Mouse (Mus musculus): ENCODE data around the gene Anxa9.

GRCm38 (mm10) chr3:95314486-95315093 lies 7.6 kb upstream of the Anxa9 start, which contains the start of gene Cers2:
- TF ChIP-seq POLR2A (IDR thresholded peaks at IDR 0.05; ENCODE audit: low read depth, low read length) = no peak
- TF ChIP-seq CTCF (IDR thresholded peaks at IDR 0.05; ENCODE audit: extremely low read depth, insufficient read depth, insufficient read length, insufficient replicate concordance) = no peak

All from spleen, adult 2 months (tissue).